Mouse (Mus musculus) neutrophil, adult 5-6 weeks (primary cell): ENCODE results near the gene Mrps18c. TPM values are rescaled to one million over a fixed set of nuclear protein-coding genes. Genes with fewer than 3 reads are reported as not detected.

Experiments
- ATAC-seq: fragments of 151-379, 151-347 bp; 2 replicates; pipeline ENCODE4 v1.8.0; 2017; ENCODE audit warnings: mild to moderate bottlenecking, moderate TSS enrichment; ENCODE audit not compliant: insufficient number of reproducible peaks, poor library complexity, low FRiP score, severe bottlenecking; ENCODE audit errors: extremely low read depth
- total RNA-seq: library from RNA; stranded (forward); fragments of 200-1000 nt; gene quantifications from 2 replicates; pipeline ENCODE4 v1.2.3, GENCODE M21; 2017

Mrps18c gene
- total RNA-seq = 46.3 and 69.6 TPM in 2 replicates

DNA sequence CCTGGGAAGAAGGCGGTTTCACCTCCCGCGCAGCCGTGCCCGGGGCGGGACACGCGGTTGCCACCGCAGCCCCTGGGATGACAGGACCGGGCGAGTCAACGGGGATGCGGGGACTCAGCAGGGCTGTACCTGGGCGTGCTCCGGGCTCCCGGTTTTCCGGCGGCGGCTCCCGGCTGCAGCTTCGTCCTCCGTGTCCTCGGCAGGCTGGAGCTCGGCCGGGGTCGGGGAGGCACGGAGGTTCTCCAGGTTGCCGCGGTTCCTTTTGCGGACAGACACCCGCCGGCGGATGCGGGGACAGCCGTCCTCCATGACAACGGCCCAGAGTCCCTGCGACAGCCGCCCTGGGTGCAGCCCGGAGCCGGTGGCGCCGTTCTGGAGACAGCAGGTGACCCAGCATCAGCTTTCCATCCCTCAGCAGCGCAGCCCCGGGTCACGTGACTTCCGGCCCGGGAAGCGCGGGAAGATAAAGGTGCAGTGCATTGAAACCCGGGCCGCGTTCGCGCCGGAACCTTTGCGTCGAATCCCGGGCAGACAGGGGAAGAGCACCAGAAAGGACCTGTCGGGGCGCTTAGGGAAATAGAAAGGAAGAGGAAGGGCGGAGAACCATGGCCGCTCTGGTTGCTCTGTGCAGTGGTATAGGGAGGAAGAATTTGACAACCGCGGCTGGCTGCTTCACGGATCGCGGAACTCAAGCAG, at the start of gene Mrps18c, which contains the start of gene Helq:
Gene Mrps18c (plus strand): TSS at position 463 of the 696 bp plus-strand sequence.
Gene Helq (minus strand): TSS at position 434 of the 696 bp plus-strand sequence.
- peak; percentile 85 for ATAC-seq

GRCm38 (mm10) chr5:100750617-100751255, 47.7 kb upstream of the Mrps18c start:
- ATAC-seq = peak; percentile 61; the same call in 1 of the 2 replicates

DNA sequence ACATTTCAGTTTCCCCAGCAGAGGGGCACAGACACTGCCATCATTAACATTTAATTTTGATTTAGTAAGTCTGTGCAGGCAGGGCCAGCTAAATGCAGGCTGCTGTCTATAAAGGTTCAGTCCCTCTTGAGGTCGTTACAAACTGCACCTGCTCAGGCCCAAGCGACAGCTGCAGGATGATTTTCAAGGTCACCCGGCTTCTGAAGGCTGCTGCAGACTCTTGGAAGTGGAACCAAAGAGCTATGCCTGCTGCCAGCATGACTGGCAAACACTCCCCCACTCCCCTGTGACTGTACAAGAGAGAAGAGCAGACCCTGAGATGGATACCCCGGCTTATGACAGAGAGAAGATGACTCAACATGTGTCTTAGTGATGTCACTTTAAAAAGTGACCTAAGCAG, 46.8 kb upstream of the Mrps18c start:
- ATAC-seq = no peak

DNA sequence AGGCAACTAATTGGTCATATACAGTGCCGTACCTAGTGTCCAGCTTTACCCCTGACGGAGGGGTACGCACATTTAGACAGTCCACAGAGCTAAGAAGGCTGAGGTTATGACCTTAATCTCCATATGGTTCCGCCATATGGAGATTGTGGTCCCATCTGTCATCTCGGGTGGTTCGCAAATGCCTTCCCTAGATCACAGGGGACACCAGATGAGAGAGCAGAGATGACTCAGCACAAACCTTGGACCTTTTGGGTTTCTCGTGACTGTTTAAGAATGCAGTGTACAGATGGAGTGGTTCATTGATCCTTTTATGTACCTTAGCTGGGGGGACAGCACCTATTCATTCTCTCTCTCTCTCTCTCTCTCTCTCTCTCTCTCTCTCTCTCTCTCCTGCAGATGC, 45.0 kb upstream of the Mrps18c start:
- ATAC-seq = no peak

DNA sequence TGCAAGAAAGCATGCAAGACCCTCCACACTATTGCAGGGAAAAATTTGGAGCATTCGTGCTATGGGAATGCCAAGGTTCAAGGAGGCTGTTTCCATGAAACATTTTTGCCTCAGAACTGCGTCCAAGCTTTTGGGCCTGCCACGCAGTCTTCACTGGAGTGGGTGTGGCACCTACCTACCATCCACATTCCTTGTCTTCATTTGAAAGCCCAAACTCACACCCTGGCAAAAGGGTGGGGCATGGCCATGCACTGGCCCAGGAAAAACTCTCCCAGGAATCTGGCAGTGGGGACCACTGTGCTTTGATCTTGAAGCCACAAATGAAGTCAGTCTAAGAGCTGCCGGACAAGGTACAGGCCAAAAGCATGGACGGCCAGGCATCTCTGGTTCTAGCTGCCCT, 40.3 kb upstream of the Mrps18c start:
- no peak for ATAC-seq

GRCm38 (mm10) chr5:100760049-100760663, 38.3 kb upstream of the Mrps18c start:
- ATAC-seq = no peak

- ATAC-seq = no peak
Measured at GRCm38 (mm10) chr5:100761736-100762135, 36.7 kb upstream of the Mrps18c start.

DNA sequence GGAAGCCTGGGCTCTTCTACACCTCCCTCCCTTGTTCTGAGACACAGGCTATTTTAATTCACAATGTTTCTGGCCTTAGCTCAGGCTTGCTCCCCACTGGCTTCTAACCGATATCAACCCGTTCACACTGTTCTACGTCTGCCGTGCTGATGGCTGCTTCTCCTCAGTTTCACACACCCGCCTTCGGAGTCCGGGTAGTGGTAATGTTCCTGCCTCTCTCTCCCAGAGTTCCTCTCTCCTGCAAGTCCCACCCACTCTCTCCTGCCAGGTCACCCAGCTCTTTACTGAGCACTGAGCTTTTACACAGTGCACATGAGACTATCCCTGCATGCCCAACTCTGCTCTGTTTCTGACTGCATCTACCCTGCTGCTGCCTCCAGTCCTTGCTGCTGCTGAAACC, 32.4 kb upstream of the Mrps18c start:
- no peak for ATAC-seq

- no peak for ATAC-seq
Measured at GRCm38 (mm10) chr5:100771575-100771974, 26.9 kb upstream of the Mrps18c start.

- ATAC-seq = no peak
Measured at GRCm38 (mm10) chr5:100775778-100776404, 22.5 kb upstream of the Mrps18c start.

DNA sequence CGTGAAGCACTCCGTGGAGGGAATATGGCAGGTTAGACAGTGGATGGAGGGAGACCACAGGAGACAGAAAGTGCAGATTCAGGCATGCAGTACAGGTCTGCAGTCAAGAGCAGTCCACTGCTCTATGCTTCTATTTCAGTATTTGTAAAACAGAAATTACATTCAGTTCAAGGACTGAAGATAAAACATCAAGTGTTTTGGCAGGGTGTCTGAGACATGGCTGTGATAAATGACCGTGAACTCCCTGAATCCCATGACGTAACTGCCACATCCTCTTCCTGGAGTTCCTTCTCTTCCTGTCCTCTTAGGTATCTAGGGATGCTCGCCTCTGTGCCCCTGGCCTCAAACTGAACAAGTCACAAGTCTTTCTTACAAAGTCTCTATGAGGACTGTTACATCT, 21.5 kb upstream of the Mrps18c start:
- ATAC-seq = no peak

- no peak for ATAC-seq
Measured at GRCm38 (mm10) chr5:100779002-100779401, 19.4 kb upstream of the Mrps18c start.

- ATAC-seq = no peak
Measured at GRCm38 (mm10) chr5:100787527-100787926, 10.9 kb upstream of the Mrps18c start.

DNA sequence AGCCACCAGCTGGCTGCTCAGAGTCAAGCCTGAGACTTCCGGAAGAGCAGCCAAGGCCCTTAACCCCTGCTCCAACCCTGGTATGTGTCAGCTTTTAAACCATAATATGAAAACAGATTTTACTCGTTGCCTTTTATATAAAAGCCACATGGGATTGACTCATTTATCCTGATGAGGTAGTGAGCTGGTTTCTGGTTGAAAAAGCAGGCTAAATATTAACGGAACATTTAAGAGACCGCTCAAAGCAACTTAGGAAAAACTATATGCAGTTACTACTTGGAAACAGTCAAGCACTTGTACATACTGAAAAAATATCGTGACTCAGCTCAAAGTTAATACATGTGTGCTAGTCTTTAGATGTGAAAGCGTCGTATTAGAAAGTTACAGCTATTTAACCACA, 6.2 kb upstream of the Mrps18c start:
- no peak for ATAC-seq

DNA sequence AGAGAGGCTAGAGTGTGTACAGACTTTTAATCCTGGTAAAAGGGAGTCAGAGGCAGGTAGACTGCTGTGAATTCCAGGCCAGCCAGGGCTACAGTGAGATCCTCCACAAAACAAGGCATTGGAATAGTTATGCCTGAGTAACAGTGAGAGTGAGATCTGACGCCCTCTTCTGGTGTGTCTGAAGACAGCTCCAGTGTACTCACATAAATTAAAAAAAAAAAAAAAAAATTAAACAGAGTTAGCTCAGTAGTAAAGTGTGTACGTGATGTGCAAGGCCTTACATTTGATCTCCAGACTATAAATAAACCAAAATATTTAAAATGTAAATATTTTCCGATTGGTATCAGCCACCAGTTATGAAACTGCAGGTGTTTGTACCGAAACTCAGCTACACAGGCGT, 4.3 kb upstream of the Mrps18c start:
- no peak for ATAC-seq

DNA sequence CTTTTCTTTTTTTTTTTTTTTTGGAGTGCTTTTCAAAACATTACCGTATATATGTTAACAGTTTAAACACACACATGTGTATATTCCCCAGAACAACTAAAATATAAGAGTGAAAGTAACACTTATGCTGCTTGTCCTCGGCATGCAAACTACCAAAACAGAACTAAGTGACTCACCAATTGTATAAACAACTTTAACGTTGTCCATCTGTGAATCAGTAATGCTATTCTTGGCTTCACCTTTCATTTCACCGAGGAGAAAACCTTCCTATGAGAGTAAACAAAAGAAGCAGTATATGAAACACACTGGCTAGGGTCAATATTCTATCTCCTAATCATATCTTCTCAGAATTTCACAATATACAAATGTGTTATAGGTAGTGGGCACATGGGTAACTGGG, 19.9 kb downstream of the Mrps18c start:
- no peak for ATAC-seq

- no peak for ATAC-seq
Measured at GRCm38 (mm10) chr5:100819568-100820480, 21.4 kb downstream of the Mrps18c start.

- ATAC-seq = peak; percentile 97
Measured at GRCm38 (mm10) chr5:100820483-100821184, 22.2 kb downstream of the Mrps18c start, which contains the start of gene Abraxas1. Gene Abraxas1 (minus strand): TSS chr5:100820965.
